Mouse (Mus musculus) lung, postnatal 0 days (tissue): ENCODE data around the gene Scd4. TPM values are rescaled to one million over a fixed set of nuclear protein-coding genes. Genes with fewer than 3 reads are reported as not detected.

ENCODE experiments used
- ATAC-seq: fragments of 200-750 bp; cut with Nextera tagmentation; 2 replicates; pipeline ENCODE4 v1.8.0; 2017; ENCODE audit warnings: moderate library complexity
- DNase-seq: peaks from one replicate; pipeline ENCODE4 v3.0.0-alpha.2; 2016; ENCODE audit warnings: low spot score
- H3K27ac ChIP-seq: fragments of 300-500 bp; sonication (generic); 2 replicates; pipeline ENCODE4 v1.5.1; 2014; ENCODE audit warnings: antibody characterized with exemption, mild to moderate bottlenecking, low read length, mixed read lengths
- H3K27me3 ChIP-seq: fragments of 300-500 bp; sonication (generic); replicated peaks from 2 replicates; pipeline ENCODE4 v1.6.1; 2014; ENCODE audit warnings: low read length, mixed read lengths; ENCODE audit not compliant: insufficient read depth
- H3K36me3 ChIP-seq: fragments of 300-500 bp; sonication (generic); 2 replicates; pipeline ENCODE4 v1.6.1; 2014; ENCODE audit warnings: low read length, mixed read lengths; ENCODE audit not compliant: insufficient read depth
- H3K4me1 ChIP-seq: fragments of 300-500 bp; sonication (generic); 2 replicates; pipeline ENCODE4 v1.6.1; 2014; ENCODE audit warnings: antibody characterized with exemption, low read depth, low read length, mixed read lengths; ENCODE audit not compliant: insufficient read depth
- H3K4me2 ChIP-seq: fragments of 300-500 bp; sonication (generic); replicated peaks from 2 replicates; pipeline ENCODE4 v1.6.1; 2014; ENCODE audit warnings: low read depth, mild to moderate bottlenecking, low read length, moderate library complexity, mixed read lengths
- H3K4me3 ChIP-seq: fragments of 300-500 bp; sonication (generic); 2 replicates; pipeline ENCODE4 v1.5.1; 2014; ENCODE audit warnings: low read depth, low read length
- H3K9ac ChIP-seq: fragments of 300-500 bp; sonication (generic); replicated peaks from 2 replicates; pipeline ENCODE4 v1.6.1; 2014; ENCODE audit warnings: low read depth, mild to moderate bottlenecking
- H3K9me3 ChIP-seq: fragments of 300-500 bp; sonication (generic); 2 replicates; pipeline ENCODE4 v1.6.1; 2016; ENCODE audit warnings: low read length, mixed read lengths
- CTCF ChIP-seq: IDR thresholded peaks from 2 replicates; pipeline ENCODE4 v1.5.1; 2016; ENCODE audit warnings: antibody characterized with exemption, mild to moderate bottlenecking
- EP300 ChIP-seq: IDR thresholded peaks from 2 replicates; pipeline ENCODE4 v1.6.1; 2016; ENCODE audit warnings: antibody characterized with exemption, mild to moderate bottlenecking, control low read depth
- WGBS: fragments of 180-500 bp; shearing (Covaris S2); extraction: QIAGEN DNeasy Blood & Tissue Kit; methylation state at CpG from one replicate; pipeline ENCODE4 v1.1.7; 2014; 5-methylcytosine and 5-hydroxymethylcytosine counted together
- polyA plus RNA-seq: library from polyadenylated mRNA; unstranded; fragments of >200 nt; fragmentation: Nextera tagmentation; extraction: Ambion mirVana; gene quantifications from 2 replicates; pipeline ENCODE4 v1.2.1, GENCODE M21; 2015

The Scd4 gene
- polyA plus RNA-seq, 1 experiment from 2014 or later: 0.53 TPM

- 76% methylated on average over 8 of the region's 8 CpGs for WGBS
- no peak overlapping the region for H3K27ac ChIP-seq
- no peak overlapping the region for H3K4me3 ChIP-seq
Measured at GRCm38 (mm10) chr19:44332326-44332725, 566 bp upstream of the Scd4 start.

GRCm38 (mm10) chr19:44333991-44334390, 1.1 kb downstream of the Scd4 start:
- WGBS: 85% methylated on average over 9 of the region's 9 CpGs
- Histone ChIP-seq H3K36me3 (no peaks in the 10 kb centered on the region), H3K27me3 (no peaks in the 10 kb centered on the region), H3K9ac (no peak overlapping the region), H3K4me1 (no peaks in the 10 kb centered on the region), H3K9me3 (no peaks in the 10 kb centered on the region), H3K4me3 (no peak overlapping the region), H3K27ac (no peak overlapping the region), H3K4me2 (no peak overlapping the region)
- TF ChIP-seq CTCF: no peak
- TF ChIP-seq EP300: no peak
- ATAC-seq: no peak
- DNase-seq: no peak

More at GRCm38 (mm10) chr19:44332326-44332725, 566 bp upstream of the Scd4 start:
- no peak overlapping the region for H3K4me2 ChIP-seq
- no peak overlapping the region for H3K9ac ChIP-seq
- TF ChIP-seq EP300 (no peak), CTCF (no peak)
- no peaks in the 10 kb centered on the region for H3K9me3 ChIP-seq
- no peak for ATAC-seq
- H3K27me3 ChIP-seq: no peaks in the 10 kb centered on the region
- H3K36me3 ChIP-seq: no peaks in the 10 kb centered on the region
- DNase-seq: no peak
- no peaks in the 10 kb centered on the region for H3K4me1 ChIP-seq

GRCm38 (mm10) chr19:44335876-44336662, 3.2 kb downstream of the Scd4 start:
- Histone ChIP-seq H3K4me2 (no peak overlapping the region), H3K36me3 (no peaks in the 10 kb centered on the region), H3K4me1 (no peaks in the 10 kb centered on the region), H3K27ac (no peak overlapping the region), H3K9ac (no peak overlapping the region), H3K9me3 (no peaks in the 10 kb centered on the region), H3K4me3 (no peak overlapping the region), H3K27me3 (no peaks in the 10 kb centered on the region)
- no peak for TF ChIP-seq EP300
- no peak for TF ChIP-seq CTCF
- no peak for ATAC-seq
- WGBS: 74% methylated on average over 6 of the region's 6 CpGs
- no peak for DNase-seq

- no peaks in the 10 kb centered on the region for H3K36me3 ChIP-seq
- TF ChIP-seq EP300 (no peak), CTCF (no peak)
- ATAC-seq (no peak), DNase-seq (no peak)
- H3K9ac ChIP-seq: no peak overlapping the region
- H3K27me3 ChIP-seq: no peaks in the 10 kb centered on the region
- H3K4me2 ChIP-seq: no peak overlapping the region
- H3K4me3 ChIP-seq: no peak overlapping the region
- no peak overlapping the region for H3K27ac ChIP-seq
- H3K9me3 ChIP-seq: no peaks in the 10 kb centered on the region
- WGBS: 88% methylated on average over 8 of the region's 8 CpGs
- H3K4me1 ChIP-seq: no peaks in the 10 kb centered on the region
Measured at GRCm38 (mm10) chr19:44349689-44350088, 16.8 kb downstream of the Scd4 start.

- Histone ChIP-seq H3K9me3 (no peaks in the 10 kb centered on the region), H3K9ac (no peak overlapping the region), H3K4me2 (no peak overlapping the region), H3K36me3 (no peaks in the 10 kb centered on the region), H3K4me3 (no peak overlapping the region), H3K27ac (no peak overlapping the region), H3K4me1 (no peaks in the 10 kb centered on the region), H3K27me3 (no peaks in the 10 kb centered on the region)
- ATAC-seq (no peak), DNase-seq (no peak)
- 78% methylated on average over 7 of the region's 7 CpGs for WGBS
- TF ChIP-seq CTCF (no peak), EP300 (no peak)
Measured at GRCm38 (mm10) chr19:44351756-44352155, 18.9 kb downstream of the Scd4 start.

- no peaks in the 10 kb centered on the region for H3K9me3 ChIP-seq
- H3K4me2 ChIP-seq: no peak overlapping the region
- H3K4me3 ChIP-seq: no peak overlapping the region
- H3K27me3 ChIP-seq: no peaks in the 10 kb centered on the region
- 35% methylated on average over 8 of the region's 8 CpGs for WGBS
- ATAC-seq (no peak), DNase-seq (no peak)
- H3K4me1 ChIP-seq: no peaks in the 10 kb centered on the region
- H3K27ac ChIP-seq: no peak overlapping the region
- no peaks in the 10 kb centered on the region for H3K36me3 ChIP-seq
- H3K9ac ChIP-seq: no peak overlapping the region
- TF ChIP-seq CTCF (no peak), EP300 (no peak)
Measured at GRCm38 (mm10) chr19:44358700-44359099, 25.8 kb downstream of the Scd4 start.
